Mouse (Mus musculus) brown adipose tissue, adult 24 weeks (tissue): ENCODE measurements around the gene Dnajc8. TPM values are rescaled to one million over a fixed set of nuclear protein-coding genes. Genes with fewer than 3 reads are reported as not detected.
"Not testable (repeated sequence)": the region's sequence is repeated elsewhere in the genome, so short reads cannot be mapped to it uniquely, and the experiment has no call there.

Experiments
- H3K27ac ChIP-seq: fragments of 200-500 bp; replicated peaks from 2 replicates; pipeline ENCODE4 v1.5.1; 2012; ENCODE audit warnings: low read depth, mild to moderate bottlenecking, low read length
- H3K4me1 ChIP-seq: fragments of 200-500 bp; 2 replicates; pipeline ENCODE4 v1.6.1; 2012; ENCODE audit warnings: low read length, mixed read lengths; ENCODE audit not compliant: control insufficient read depth, insufficient read depth, insufficient read length
- H3K4me3 ChIP-seq: fragments of 200-500 bp; 2 replicates; pipeline ENCODE4 v1.5.1; 2012; ENCODE audit warnings: low read depth, mild to moderate bottlenecking, low read length, moderate library complexity; ENCODE audit not compliant: insufficient read depth
- polyA plus RNA-seq: library from polyadenylated mRNA; stranded (reverse); fragments of >200 nt; gene quantifications from 2 replicates; pipeline ENCODE4 v1.2.4, GENCODE M21; 2012; ENCODE audit not compliant: missing spikeins, insufficient read depth, insufficient read length

Dnajc8 gene
- polyA plus RNA-seq, 1 experiment, result 81.0 TPM

GRCm38 (mm10) chr4:132571190-132571589 lies 35.8 kb downstream of the Dnajc8 start:
- no peaks in the 10 kb centered on the region for H3K4me1 ChIP-seq
- H3K27ac ChIP-seq, result no peak overlapping the region
- no peak overlapping the region for H3K4me3 ChIP-seq

DNA sequence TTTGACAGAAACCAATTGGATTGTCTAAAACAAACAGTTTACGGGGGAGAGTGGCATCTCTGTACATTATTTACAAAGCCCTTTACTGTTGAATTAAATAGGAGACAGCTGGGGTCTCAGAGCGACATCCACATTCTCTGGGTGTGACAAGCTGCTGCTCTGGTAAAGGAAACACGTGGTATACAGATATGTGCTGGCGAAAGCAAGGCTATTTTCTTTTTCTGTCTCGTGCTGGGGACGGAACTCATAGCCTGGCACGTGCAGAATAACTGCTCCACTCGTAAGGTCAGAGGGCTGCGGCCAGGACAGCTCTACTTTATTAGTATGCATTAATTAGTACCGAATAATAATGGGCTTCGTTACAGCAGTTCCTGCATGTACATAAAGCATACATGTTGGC lies 38.0 kb downstream of the Dnajc8 start:
- H3K4me3 ChIP-seq, result no peak overlapping the region
- H3K27ac ChIP-seq, result peak overlapping the region; percentile 29; the same call in 1 of the 2 replicates
- H3K4me1 ChIP-seq, result no peaks in the 10 kb centered on the region

DNA sequence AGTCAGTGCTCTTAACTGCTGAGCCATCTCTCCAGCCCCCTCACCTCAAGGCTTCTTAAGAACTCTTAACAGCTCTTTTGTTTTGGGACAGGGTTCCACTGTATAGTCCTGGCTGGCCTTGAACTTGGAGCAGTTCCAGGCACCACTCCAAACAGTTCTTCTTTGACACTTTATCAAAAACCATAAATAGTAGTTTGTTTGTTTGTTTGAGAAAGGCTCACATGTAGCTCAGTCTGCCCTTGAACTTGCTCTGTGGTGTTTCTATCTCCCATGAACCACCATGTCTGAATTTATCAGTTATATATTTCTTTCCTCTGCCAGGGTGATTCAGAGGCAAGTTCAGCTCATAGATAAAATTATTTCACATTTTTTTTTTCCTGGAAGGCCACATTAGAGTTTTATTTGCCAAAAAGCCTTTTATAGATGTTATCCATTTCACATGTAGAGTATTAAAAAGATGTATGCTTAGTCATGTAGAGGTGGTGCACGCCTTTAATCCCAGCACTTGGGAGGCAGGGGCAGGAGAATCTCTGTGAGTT lies 39.5 kb downstream of the Dnajc8 start:
- Histone ChIP-seq H3K27ac (no peak overlapping the region), H3K4me3 (no peak overlapping the region), H3K4me1 (no peaks in the 10 kb centered on the region)

DNA sequence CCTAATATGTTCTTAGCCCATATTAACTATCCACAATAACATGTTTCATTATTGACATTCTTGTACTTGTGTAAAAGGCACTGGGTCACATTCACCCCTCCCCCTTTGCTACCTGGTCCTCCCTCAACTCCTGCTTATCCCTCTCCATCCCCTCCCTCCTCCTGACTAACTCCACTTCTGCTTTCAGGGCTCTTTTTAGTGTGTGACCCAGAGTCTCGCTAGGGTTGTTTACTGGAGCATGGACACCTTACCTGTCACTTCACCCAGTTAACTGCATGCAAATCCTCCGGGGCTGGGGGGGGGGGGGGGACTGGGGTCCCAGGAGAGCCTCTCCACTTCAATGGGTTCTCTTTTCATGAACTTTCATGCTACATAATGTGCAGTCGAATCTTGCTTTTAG lies 48.4 kb downstream of the Dnajc8 start:
- Histone ChIP-seq H3K27ac (no peak overlapping the region), H3K4me3 (no peak overlapping the region), H3K4me1 (no peaks in the 10 kb centered on the region)

- H3K4me3 ChIP-seq, result no peak overlapping the region
- H3K4me1 ChIP-seq, result no peaks in the 10 kb centered on the region
- no peak overlapping the region for H3K27ac ChIP-seq
Observed at GRCm38 (mm10) chr4:132584975-132585374, 49.6 kb downstream of the Dnajc8 start.

GRCm38 (mm10) chr4:132586282-132586681 lies 50.9 kb downstream of the Dnajc8 start:
- Histone ChIP-seq H3K27ac (no peak overlapping the region), H3K4me3 (no peak overlapping the region), H3K4me1 (no peaks in the 10 kb centered on the region)

GRCm38 (mm10) chr4:132588512-132588911 lies 53.2 kb downstream of the Dnajc8 start:
- H3K27ac ChIP-seq, result no peak overlapping the region
- no peaks in the 10 kb centered on the region for H3K4me1 ChIP-seq
- H3K4me3 ChIP-seq, result no peak overlapping the region

GRCm38 (mm10) chr4:132590642-132591041 lies 55.3 kb downstream of the Dnajc8 start:
- Histone ChIP-seq H3K4me3 (no peak overlapping the region), H3K27ac (no peak overlapping the region), H3K4me1 (no peaks in the 10 kb centered on the region)

- Histone ChIP-seq H3K27ac (peak overlapping the region; percentile 77), H3K4me3 (no peak overlapping the region), H3K4me1 (no peaks in the 10 kb centered on the region)
Observed at GRCm38 (mm10) chr4:132592958-132593357, 57.6 kb downstream of the Dnajc8 start.

DNA sequence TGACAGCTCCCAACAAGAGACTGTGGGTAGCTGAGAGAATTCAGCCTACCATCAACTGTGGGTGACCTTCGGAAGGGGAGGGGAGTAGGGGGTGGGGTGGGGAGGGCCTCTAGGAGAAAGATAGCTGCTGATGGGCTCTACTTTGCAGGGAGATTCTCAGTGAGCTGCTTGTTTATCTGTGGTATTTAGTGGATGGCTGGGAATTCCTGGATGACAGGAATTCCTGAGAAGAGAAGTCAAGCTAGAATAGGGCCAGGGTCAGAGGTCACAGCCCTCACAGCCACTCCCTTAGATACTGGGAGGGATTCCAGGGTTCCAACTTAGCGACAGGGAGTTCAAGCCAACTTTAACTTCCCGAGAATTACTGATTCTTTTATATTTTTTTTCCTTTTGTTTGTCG lies 58.8 kb downstream of the Dnajc8 start:
- Histone ChIP-seq H3K4me1 (no peaks in the 10 kb centered on the region), H3K4me3 (no peak overlapping the region)

GRCm38 (mm10) chr4:132598861-132599260 lies 63.5 kb downstream of the Dnajc8 start:
- Histone ChIP-seq H3K27ac (no peak overlapping the region), H3K4me3 (no peak overlapping the region), H3K4me1 (no peaks in the 10 kb centered on the region)

More for the DNA sequence above, 58.8 kb downstream of the Dnajc8 start:
- H3K27ac ChIP-seq, result peak overlapping the region; percentile 53; the same call in 1 of the 2 replicates

DNA sequence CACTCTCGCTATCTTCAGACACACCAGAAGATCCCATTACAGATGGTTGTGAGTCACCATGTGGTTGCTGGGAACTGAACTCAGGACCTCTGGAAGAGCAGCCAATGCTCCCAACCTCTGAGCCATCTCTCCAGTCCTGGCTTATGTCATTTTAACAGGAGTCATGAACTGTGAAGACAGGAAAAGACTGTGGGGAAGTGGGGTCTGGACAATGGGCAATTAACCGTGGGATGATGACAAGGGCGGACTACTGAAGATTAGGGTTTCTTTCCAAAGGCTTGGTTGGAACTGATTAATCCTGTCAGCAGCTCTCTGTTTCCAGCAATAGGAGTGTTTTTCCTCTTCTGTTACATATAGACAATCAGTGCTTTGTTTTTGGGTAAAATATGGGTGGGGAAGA lies 64.4 kb downstream of the Dnajc8 start:
- Histone ChIP-seq H3K4me3 (no peak overlapping the region), H3K4me1 (no peaks in the 10 kb centered on the region), H3K27ac (no peak overlapping the region)

- Histone ChIP-seq H3K4me3 (no peak overlapping the region), H3K27ac (peak overlapping the region; percentile 45; the same call in 1 of the 2 replicates)
Observed at GRCm38 (mm10) chr4:132600465-132600864, 65.1 kb downstream of the Dnajc8 start.

GRCm38 (mm10) chr4:132601242-132601641 lies 65.9 kb downstream of the Dnajc8 start:
- not testable (repeated sequence) for H3K4me3 ChIP-seq, H3K4me1 ChIP-seq
- peak overlapping the region; percentile 39 for H3K27ac ChIP-seq

More at GRCm38 (mm10) chr4:132600465-132600864, 65.1 kb downstream of the Dnajc8 start:
- no peaks in the 10 kb centered on the region for H3K4me1 ChIP-seq
